Mouse (Mus musculus) thymus, postnatal 14 days (tissue): ENCODE measurements around the gene Mpeg1.

Experiments used
- DNase-seq: peaks from one replicate; pipeline ENCODE4 v3.0.0; 2021

The Mpeg1 gene

DNA sequence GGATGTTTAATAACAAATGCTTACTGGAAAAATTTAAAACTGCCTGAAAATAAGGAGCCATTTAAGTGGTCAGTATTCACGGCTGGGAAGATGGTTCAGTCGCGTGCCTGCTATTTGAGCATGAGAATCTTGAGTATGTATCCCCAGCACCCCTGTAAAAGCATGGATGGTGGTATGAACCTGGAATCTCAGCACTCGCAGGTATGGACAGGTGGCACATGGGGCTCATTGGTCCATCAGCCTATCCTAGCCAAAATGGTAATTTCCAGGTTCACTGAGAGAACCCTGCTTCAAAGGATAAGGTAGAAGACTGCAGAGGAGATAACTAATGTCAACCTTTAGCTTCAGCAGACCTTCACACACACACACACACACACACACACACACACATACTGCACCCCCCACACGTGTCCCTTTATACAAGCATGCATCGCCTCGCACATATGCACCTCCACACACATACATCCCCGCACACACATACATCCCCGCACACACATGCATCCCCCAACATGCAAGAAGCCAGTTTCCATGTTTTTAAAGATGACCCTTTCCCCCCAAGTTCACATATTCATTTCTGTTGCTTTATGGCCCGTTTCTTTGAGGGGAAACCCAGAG lies 5.1 kb downstream of the Mpeg1 start:
- peak; percentile 1 for DNase-seq

DNA sequence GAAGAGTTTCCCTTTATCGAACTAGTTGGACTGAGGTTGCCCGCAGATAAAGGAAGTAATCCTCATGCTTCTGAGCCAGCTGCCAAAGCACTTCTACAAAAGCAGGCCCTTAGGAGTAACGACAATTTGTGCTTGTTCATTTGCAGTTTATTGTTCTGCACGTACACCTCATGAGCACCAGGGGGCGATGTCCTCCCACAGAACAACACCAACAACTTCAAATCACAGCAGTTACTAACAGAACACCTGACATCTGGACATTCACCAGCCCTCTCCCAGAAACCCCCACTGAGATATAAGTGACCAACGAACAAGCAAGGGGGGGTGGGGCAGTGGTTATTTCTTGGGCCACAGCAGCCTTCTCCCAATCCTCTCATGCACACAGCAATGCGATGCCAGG lies 5.6 kb downstream of the Mpeg1 start:
- DNase-seq = peak; percentile 54

DNA sequence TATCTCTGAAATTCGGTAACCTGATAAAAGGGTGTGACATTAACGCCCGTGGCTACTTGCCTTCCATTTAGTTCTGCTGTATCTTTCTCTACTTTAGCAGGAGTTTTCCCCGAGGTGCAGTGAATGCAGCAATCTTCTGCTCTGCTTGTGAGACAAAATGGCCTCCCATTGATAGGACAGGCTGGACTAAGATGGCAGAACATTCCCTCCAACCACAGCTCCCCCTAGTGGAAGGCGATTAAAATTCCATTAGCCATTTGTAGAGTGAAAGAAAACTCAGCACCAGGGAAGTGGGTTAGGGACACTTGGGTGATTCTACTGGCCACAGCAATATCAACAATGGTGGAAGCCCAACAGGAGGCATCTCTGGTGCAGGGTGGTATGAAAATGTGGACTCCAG lies 6.9 kb downstream of the Mpeg1 start:
- peak; percentile 37 for DNase-seq

DNA sequence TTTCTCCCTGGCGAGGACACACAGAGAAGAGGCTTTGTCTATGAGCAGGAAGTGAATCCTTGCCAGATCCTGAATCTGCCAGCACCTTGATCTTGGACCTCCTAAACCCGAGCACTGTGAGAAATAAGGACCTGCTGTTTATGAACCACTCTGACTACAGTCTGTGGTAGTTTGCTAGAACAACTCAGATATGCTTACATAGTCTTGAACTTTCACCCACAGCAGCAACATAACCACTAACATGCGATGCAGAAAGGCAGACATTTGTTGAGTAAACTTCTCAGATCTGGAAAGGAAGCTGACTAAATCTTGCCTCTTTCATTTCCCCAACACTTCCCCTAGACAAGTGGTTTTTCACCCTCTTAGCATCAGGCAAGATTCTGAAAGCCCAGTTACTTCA lies 11.3 kb downstream of the Mpeg1 start:
- DNase-seq = no peak

DNA sequence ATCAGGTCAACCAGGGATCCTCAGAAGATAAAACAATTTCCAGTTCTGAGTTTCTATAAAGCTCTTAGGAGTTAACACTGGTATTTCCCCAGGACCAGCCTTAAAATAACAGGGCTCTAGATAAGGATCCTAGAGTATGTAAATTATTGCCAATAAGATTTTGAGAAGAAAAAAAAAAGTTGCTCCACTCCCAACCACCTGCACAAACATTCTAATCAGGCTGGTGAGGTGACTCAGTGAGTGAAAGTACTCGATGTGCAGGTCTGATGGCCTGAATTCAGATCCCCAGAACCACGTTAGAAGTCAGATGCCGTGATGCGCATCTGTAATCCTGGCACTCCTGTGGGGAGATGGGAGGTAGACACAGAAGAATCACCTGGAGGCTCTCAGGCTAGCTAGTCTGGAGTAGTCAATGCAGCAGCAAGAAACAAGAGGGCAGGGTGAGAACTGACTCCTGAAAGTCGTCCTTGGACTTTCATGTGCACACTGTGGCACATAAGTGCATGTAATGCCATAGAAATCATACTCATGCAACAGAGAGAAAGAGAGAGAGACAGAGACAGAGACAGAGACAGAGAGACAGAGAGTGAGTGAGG lies 11.9 kb downstream of the Mpeg1 start:
- no peak for DNase-seq

DNA sequence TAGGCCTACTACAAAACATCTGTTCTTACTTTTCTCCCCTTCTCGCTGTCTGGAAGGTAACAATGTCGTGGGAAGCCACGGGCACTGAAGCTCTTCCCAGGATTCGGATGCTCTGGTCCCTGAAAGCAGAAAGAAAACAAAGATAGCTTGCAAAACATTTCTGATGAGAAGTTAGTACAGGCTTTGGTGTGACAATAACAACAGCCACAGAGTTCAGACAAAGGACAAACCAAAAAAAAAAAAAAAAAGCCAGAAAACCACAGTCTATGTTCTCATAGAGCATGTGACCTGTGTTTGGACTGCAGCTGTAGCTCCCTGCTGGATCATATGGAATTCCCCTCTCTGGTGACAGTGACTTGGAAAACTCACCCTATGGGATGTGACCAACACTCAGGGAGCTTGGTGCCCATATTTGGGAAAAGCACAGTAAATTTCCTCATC lies 12.6 kb downstream of the Mpeg1 start:
- no peak for DNase-seq

DNA sequence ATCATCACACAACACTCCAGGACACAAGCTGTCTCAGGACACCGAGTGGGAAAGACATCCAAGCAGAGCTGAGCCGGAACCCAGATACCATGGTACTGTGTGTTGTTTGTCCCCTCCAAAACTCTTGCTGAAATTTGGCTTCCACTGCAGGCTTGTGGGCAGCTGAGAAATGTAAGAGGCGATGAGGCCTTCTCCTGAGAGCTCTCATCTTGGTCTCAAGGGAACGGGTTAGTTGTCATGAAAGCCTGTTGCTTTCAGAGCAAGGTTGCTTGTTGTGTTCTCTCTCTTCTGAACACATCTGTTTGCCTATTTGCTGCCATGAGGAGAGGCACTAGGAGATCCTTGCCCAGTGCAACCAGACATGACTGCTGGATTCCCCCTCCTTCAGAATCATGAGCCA lies 13.4 kb downstream of the Mpeg1 start:
- no peak for DNase-seq

DNA sequence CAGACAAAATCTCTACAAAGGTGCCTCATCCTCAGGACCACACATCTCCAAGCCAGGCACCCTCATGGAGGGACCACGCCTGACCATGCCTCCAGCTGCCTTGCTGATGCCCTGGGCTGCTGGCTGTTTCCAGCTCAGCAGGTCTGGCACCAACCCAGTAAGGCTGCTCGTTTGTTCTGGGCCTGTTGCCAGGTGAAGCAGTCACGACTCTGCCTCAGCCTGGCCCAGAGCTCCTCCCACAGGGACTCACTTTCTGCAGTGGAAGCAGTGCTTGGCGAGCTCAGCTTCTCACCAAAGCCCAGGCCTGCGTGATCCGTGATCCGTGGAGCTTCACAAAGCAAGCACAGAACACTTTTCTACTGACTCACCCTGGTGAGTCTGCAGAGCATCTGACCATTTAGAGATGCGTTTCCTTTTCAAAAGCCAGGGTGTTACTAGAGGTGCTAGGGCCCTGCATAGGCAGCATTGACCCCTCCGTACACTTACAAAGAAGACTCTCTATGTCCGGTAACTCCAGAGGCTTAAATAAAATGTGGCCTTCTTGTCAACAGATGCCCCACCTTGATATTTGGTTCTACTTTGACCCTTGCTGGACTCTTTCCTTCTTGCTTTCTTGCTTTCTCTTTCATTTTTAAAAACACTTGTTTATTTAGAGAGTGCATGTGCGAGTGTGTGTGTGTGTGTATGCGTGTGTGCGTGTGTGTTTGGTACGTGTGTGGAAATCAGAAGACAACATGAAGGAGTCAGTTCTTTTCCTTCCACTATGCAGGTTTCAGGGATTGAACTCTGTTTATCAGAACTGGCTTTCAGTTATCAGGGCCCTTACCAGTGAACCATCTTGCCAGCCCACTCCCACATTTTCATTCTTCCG lies 15.0 kb downstream of the Mpeg1 start:
- DNase-seq = peak; percentile 27

DNA sequence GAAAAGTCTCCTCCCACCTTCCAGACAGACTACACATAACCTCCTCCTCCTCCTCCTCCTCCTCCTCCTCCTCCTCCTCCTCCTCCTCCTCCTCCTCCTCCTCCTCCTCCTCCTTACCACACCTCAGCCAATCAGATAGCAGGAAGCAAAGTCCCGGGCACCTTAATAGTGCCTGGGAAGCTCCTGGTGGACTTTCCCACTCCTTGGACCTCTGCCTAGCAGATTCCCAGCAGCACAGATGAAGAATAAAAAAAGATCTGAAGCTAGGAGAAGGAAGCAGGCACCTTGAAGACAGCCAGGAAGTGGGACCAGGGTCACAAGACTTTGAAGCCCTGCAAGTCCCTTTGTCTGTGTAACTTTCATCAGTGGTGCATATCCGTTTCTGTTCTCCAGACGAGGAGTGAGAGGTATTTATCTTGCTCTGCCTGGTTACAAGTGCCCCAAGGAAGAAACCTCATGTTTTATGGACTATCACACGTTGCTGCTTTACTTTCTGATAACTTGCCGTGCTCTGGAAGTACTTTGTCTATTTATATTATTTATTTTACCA lies 16.2 kb downstream of the Mpeg1 start:
- peak; percentile 46 for DNase-seq

DNA sequence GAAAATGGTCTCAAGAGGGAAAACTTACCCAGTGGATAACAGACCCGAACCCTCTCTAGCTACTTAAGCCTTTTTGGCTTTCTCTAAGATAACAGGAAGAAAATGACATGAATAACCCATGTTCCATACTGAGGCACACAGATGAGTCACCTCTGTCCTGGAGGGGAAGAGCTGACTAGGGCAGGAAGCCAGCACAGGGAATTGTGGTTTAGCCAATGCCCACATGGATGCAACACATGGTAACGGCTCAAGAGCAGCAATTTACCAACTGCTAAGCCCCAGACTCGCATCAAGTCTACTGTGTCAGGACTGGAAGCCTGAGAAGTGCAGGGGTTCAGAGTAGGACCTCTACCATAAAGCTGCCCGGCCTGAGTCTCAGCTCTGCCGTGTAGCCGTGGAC lies 17.8 kb downstream of the Mpeg1 start:
- no peak for DNase-seq

DNA sequence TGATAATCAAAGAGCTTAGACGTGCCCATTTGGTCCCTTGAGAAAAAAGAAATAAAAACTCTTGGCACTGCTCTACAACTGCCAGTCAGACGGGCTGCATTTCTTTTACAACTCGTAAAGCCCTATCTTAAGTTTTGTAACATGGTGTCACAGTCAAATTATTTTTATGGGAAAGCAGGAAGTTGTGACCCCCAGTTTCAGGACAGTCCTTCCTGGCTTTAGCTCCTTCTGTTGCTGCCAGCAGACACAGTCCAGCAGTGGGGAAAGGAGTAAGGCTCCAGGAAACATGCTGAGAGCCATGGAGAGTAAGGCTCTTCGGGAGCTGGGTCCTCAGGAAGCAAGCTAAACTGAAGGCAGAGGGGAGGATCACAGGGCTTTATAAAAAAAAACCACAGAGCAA lies 23.2 kb downstream of the Mpeg1 start:
- no peak for DNase-seq

DNA sequence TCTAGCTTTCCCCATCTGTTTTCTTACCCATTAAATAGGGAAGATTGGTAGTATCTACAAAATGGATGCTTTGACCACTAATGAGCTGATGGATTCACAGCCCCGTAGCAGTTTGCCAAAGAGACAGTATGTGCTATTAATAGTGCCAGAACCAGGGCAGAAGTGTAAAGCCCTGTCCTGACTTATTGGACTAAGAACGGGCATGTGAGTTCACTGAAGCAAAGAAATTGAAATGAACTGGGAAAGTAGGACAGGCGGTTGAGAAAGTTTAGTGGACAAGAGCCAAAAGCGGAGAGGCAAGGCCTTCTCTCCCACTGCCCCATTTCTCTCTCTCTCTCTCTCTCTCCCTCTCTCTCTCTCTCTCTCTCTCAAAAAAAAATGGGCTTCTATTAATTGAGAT lies 23.6 kb downstream of the Mpeg1 start:
- DNase-seq = no peak

DNA sequence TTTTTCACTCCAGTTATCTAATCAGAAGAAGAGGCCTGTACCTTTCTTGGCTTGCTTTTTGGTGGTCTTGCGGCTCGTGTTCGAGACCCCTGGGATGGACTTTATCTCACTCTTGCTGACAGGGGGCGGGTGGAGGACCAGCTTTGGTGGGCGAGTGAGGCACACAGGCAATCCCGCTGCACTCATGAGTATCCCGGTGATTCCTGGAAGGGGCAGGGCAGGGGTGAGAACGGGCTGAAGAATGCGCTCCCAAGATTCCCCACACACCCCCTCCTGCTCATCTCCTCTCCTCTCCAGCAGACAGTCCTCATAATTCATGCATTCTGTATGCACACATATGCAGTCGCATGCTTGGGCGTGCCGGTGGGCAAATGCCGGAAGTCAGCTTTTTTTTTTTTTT lies 24.6 kb downstream of the Mpeg1 start:
- DNase-seq = no peak

DNA sequence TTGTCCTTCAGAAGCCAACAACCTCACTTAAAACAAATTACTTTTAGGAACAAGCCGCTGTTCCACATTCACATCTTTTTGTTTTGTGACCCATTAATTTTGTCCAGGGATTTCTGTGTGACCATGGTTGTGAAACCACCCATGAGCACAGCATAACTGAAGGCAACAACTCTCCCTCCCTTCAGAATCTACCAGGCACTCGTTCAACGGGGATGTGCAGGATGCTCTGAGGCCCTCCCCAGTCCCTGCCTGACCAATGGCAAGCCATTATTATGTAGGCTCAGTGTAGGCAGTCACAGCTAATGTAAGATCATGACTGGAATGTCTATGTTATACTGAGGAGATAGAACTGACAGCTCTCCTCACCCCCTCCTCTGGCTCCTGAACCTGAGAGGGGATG lies 25.1 kb downstream of the Mpeg1 start:
- DNase-seq = no peak

DNA sequence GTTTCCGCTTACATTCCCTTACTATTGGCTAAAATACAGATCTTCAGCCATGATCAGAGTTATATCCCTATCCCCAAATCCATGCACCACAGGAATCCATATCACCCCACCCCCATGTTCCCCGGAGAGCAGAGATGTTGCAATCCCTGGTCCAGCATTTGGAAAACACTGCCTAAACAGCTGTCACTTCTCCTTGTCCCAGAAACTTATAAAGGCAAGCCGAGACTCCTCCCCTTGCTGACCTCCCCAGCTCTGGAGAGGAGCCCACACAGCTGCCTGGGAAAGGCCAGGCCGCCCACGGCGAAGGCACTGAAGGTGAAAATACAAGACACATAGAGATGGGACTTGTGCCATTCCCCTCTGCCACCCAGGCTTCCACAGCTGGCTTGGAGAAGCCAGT lies 26.3 kb downstream of the Mpeg1 start:
- no peak for DNase-seq

DNA sequence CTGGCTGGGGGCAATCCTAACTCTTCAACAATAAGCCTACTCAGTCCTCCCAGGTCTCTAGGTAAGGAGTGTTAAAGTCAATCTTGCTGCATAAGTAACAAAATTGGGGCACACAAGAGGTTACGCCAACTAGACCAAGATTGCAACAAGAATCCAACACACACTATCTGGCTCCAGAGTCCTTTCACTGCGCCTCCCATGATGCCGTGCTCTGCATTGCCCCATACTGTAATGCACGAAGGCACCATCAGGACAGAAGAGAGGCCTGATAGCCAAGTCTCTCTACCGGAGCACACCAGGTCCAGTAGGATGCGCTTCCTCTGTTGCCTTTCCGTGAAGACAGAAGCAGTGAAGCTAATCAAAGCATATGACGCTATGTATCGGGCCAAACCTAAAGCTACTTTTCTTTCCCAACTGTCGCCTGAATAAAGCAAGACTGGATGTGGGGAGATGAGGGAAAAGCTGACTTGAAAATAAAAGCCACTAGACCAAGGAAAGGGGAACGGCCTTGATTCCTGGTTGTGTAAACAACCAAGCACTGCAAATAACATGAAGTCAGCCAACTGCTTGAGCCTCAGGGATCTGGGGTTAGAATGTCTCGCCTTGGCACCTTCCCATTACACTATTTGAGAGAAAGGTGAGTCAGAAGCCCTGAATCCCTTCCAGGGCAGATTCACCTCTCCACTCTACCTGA lies 27.1 kb downstream of the Mpeg1 start:
- DNase-seq = no peak

DNA sequence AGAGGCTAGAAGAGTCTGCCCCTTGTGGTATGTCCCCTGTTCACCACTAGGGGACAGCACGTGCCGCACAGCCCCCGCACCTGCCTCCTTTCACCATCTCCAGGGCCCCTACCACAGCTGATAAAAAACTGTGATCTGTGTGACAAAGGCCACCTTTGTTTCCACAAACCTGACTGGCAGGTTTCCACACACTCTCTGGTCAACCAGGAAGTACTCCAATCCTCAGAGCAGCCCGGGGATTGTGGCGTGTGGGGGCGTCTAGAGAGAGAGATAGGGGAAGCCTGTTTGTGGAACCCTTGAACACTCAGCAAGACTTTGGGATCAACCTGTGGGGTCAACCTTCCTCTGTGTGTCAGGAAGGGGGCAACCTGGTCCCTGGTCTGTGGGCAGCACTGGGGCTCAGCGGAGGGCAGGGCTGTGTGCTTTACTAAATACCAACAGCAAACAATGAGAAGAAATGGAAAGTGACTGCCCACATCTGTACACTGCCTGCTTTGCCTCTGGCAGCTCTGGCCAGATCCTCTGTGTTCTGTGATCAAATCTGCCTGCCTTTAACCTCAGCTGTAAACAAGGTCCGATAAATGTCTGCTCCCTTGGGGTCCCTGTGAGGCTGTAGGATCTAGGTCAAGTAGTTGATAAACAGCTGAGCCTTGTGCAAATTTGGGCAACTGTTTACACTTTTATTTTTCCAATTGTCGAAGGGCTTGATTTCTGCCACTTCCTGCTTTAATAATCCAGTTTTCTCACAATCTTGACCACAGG lies 27.8 kb downstream of the Mpeg1 start:
- DNase-seq = peak; percentile 70

DNA sequence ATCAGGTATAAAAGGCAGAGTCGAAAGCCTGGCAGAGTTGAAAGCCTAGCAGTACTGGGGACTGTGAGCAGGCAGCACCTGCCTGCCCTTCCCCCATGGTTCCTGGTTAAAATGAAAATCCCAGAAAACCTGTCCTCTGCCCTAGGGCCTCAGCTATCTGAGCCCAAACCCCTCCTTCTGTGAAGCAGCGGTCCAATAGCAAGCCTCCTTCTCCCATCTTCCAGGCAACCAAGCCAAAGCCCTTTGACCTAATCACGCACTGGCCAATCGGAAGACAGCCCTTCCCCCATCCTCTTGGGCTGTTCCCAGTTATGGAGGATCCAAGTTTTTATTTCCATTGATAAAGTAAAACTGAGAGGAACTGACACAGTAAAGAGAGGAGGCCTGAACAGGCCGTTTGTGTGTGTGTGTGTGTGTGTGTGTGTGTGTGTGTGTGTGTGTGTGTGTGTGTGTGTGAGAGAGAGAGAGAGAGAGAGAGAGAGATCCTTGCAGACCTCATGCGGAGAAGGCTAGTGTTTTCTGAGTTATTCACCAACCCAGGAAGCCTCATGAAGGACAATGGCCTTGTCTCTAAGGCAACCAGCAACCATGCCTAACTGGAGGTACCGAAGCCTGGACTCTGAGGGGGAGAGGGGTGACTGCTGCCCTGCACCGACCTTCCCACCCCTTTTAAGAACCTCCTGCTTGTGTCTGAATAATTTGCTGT lies 28.5 kb downstream of the Mpeg1 start:
- DNase-seq = no peak

DNA sequence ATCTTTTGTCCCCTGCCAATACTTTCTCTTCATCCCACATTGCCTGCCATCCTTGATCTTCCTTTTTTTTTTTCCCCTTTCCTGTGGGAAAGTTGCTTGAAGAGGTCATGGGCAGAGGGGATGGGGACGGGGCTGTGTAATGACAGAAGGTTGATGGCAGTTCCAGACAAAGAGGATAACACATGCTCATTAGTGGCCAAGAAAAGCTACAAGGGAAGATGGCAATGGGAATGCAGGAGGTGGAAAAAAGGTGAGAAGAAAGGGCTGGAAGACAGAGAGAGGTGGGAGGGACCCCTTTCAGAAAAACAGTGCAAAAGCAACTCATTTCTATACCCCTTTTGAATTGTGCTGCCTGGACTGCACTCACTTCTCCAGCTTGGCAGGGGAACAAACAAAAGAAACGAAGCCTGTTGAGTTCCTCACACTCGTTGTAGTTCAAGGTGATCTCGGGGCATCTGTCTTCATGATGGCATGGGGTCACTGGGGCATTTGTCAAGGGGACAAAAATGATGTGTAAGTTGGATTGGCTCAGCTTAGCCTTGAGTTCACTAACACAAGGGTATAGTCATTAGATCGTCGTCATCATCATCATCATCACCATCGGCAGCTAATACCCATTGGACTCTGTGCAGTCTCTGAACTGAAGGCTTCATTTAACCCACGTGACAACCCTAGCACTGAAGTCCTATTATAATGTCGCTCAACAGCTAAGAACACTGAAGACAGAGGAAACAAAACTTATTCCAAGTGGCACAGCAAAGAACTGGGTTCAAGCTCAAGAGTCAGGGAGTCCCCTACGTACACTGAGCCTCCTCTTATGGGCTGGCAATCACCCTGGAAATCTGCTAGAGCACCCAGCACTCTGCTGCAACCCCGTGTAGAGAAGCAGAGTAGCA lies 29.3 kb downstream of the Mpeg1 start:
- no peak for DNase-seq

DNA sequence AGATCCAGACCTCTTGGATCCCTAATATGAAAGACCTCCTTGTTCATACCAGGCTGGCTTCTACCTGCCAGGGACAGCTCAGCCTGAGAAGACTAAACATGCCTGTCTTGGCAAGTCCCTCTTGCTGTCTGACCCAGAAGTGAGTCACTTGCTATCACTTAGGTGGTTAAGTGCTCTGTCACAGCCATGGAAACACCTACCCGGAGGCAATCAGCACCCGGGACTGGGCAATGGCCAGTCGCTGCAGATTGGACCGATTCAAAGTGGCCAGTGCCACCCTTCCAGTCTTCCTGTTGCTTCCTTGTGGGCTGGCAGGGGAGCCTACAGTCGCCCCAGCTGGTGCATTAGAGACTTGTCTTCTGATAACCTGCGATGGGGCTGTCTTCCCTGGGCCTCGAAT lies 31.1 kb downstream of the Mpeg1 start:
- DNase-seq = no peak
